Mouse (Mus musculus) urinary bladder, postnatal 10 days (tissue): Measurements from ENCODE around the gene Ptprd.

Experiments used
- DNase-seq: peaks from one replicate; pipeline ENCODE4 v3.0.0; 2022; ENCODE audit warnings: low spot score

The Ptprd gene

DNA sequence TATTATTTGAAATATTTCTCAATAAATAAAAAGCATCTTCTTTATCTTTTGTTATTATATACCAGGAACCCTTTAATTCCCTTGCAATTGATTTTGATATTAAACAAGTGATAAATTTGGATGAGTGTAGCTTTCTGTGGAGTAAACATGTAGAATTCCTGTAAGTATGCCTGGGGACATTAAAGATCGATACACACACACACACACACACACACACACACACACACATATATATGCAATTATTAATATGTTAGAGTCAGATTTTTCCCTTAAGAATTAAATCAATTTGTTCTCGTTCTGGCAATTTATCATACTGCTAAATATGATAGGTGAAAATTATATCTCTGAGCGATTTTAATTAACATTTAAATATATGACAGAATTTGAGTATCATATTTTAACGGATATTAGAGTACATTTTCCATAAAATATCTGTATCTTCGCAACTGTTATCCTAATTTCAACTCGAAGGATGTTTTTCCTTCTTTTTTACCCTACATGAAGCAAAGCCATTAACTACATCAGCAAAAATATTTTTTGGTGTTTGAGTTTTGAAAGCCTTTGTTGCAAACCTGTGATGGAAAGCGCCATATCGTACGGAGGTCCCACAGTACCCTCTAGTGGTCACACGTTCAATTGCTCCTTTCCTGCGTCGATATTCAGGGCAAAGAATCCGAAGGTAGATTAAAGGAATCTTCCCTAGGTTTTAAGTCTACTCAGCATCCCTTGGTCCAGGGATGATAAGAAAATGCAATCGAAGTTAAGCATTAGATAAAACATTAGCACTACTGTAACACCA, 653.2 kb downstream of the Ptprd start:
- DNase-seq = peak; percentile 9

DNA sequence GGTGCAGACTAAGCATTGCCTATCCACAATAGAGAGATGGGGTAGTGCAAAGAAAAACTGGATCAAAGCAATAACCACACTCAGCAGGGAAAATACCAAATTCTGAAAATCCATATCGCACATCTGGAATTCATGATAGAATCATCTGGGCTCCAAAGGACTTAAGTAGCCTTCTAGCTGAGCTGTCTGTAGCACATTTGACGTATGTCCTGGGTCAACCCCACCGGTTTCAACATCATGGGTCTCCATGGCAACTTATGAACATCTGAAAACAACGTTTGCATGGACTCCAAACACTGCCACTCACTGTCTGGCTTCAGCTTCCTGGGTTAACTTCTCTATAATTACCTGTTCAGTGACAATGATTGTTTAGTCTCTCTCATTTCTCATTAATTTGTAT, 655.9 kb downstream of the Ptprd start:
- no peak for DNase-seq

DNA sequence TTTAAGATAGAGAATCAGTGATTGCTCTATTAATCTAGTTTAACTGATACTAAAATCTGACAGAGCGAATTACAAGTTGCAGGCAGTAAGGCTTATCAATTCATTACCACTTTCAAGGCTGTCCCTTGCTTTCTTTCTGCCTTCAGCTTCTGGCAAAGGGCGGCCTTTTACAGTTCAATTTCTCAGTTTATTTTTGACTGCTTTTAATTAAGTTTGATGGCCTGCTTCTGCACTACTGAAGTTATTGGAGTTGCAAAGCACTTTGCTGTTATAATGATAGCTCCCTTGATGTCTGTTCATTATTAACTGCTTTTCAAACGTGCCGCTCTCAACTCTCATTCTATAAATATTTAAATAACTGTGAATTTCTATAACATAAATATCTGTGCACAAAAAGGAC, 673.9 kb downstream of the Ptprd start:
- no peak for DNase-seq

DNA sequence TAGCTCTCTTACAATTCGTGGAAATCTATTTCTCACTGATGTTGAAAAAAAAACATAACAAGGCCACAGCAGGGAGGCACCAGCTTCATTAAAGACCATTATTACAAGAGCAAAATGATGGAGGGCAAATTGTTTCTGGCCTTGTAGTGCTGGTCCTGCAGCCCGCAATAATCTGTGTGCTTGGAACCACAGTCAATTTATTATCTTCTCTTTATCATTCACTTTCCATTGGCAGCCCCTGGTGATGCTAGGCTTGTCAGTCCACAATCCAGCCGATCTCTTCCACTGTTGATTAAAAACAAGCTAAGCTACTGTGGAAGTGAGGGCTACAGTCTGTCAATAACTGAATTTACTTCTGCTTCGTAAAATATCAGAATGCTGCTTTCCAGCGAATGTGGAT, 674.4 kb downstream of the Ptprd start:
- DNase-seq = no peak

DNA sequence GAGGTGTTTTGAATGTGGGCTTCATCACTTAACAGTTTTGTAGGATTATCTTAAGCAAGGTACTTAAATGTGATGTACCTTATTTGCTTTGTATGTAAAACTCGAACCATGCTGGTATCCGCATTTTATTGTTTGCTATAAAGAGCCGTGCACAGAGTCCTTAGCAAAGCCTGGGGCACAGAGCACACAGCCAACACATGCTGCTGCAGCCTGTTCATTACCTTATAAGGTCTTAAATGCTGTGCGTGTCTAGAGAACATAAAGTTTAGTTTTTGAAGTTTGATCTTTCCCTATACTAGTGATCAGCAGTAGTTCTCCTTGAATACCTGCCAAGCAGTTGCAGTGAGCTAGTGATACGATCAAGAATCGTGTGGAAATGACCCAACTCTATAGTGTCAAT, 676.2 kb downstream of the Ptprd start:
- DNase-seq = no peak

DNA sequence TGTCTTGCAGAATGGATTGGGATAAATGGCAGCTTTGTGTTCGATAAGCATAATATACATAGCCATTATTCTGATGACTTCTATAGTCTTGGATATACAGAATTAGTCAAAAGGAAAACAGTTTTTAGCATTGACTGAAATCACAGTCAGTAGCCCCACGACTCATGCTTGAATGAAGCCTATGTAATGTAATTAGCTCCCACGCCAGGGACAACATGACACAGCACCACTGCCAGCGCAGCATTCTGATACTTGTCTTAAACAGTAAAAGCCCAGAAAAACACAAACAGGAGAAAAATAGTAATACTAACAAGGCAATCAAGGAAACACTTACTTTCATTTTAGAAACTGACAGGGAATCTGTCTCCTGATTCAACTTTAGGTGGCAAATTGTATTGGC, 677.2 kb downstream of the Ptprd start:
- no peak for DNase-seq

DNA sequence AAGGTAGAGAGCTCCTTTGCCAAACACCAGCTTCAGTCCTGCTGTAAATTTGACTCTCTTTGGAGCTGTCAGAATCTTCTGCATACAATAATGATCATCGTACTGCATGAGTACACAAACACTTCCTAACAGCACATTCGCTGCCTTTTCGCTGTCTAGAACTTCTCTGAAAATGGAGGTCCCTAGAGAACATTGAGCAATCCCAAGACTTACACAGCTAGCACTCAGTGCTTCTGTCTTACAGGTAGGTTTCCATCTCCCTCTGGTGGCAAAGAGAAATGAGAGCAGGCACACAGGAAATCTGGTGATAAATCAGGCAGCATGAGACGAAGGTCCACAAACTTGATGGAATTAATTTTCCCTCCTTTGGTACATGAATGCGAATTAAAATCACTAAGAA, 692.6 kb downstream of the Ptprd start:
- no peak for DNase-seq

DNA sequence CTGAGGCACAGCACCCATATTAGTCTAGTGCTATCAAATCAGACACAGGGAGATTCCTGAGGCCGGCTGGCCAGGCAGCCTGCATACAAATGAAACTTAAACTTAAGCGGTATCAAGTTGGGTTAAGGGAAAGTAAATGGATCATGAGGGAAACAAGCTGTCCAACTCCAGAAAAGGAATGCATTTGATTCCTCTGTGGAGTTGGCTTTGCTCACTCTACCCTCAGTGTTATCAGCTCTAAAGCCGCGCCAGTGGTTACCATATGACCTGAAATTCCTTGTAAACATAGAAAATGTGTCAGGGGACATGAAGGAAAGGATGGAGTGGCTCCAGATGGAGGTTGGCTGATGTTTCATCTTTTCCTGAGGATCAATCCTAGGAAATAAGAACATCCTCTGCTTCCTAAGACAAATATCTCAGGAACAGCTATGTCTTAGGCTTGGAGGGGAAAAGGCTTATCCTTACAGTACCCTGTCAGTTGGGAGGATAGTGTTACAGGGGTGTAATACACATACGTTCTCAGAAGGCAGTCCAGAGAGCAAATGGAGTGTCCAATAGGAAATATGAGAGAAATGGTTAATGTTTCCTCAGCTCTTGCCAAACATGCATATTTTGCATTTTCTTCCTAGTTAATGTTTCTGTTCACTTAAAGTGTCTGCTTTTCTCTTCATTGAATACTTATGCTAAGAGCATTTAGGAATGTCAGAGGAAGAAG, 697.7 kb downstream of the Ptprd start:
- DNase-seq = no peak

DNA sequence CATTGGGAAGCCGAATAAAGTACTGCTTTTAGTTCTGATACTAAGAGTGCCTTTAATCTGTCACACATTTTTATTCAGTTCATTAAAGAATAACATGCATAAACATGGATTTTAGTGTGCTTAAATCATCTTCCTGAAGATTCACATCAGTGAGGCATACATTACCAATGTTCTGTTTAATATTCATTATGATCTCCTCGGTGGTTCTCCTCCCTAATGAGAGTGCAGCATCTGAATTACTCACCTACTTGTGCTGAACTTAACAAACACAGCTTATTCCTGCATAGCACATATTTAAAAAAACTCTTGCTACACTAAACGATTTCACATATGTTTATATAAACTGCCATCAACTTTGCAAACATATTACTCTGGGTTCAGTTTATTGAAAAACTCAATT, 698.7 kb downstream of the Ptprd start:
- DNase-seq = no peak

DNA sequence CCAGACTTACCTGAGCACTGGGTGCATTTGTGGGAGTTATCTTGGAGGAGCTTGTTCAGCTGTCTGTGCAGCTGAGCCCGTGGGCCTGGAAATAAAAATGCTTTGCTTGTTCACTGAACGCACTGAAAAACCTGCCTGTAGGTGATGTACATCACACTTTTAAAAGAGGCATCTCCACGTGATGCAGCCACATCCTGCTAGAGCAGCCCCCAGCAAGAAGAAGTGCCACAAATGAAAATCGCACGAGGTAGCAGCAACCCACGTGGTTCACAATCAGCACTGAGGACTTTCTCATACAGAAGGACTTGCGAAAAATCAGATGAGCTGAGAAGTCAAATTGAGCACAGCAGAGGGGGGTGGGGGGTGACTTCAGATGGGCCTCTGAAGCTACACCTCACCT, 757.7 kb downstream of the Ptprd start:
- DNase-seq = no peak

DNA sequence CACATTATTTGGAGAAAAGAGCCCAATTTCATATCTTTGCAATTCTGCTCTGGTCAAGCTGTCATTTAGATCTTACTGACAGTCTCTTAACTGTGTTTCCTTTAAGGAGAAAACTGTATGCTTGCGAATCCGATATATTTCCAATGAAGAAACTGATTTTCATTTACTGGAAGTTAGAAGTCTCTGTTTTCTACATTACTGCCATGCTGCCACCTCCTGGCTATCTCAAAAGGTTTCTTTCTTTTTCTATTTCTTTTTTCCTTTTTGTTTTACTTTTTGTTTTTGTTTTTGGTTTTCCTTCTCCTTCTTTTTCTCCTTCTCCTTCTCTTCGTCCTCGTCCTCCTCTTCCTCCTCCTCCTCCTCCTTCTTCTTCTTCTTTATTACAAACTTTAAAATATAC, 812.6 kb downstream of the Ptprd start:
- no peak for DNase-seq

DNA sequence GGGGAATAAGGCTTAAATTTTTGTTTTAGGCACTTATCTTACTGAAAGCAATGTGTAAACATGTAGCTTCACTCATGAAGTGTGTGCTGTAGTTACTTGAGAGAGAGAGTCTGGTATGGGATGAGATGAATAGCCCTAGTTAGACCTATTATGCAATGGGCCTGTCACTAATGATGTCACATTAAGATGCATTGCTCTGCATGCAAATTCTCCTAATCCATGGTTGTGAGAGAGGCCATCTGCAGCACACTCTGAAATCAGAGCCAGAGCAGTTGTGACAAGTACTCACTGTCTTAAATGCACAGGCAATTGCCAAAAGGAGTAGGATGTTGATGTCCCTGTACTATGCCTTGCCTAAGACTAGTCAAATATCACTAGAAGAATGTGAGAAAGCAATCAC, 850.0 kb downstream of the Ptprd start:
- DNase-seq = no peak

DNA sequence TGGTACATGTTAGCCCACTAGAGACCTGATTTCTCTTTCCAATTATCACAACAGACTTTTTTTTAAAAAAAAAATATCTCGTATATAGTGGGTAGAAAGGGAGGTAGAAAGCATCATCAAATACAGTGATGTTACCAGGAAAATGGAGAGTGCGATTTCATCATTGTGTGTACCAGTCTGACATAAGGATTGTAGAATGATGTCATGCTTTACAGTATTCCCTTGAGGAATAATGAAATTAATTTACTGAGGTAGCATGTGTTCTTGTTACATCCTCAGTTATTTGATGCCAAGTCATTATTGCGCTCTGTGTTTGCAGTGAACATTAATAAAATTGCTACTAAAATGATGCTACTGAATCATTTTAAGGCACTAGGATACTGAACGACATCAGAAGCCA, 884.6 kb downstream of the Ptprd start:
- DNase-seq = no peak

DNA sequence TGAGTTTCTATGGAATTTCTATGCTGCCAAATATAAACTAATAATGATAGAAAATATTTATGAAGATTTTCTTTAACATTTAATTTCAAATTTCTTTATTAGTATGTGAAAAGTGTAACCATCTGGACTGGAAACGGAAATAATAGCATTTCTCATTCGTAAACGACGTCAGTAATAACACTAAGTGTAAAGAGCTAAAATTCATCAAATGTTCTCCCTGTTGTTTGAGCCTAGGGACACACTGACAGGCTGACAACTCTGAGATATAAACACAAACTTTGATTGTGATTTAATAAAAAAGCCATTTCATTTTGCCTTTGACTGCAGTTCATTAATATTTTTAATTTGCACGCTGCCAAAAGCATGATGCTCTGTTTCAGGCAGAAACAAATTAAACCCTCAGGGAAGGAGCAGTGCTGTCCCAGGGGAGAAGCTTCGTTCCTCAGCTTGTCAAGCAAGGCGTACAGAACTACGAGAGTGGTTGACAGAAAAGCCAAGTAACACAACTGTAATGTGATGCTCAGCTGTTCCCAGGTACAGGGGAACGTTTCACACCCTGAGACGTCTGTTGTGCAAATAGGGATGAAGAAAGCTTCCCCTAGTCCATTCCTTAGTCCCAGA, 894.6 kb downstream of the Ptprd start:
- DNase-seq = no peak

DNA sequence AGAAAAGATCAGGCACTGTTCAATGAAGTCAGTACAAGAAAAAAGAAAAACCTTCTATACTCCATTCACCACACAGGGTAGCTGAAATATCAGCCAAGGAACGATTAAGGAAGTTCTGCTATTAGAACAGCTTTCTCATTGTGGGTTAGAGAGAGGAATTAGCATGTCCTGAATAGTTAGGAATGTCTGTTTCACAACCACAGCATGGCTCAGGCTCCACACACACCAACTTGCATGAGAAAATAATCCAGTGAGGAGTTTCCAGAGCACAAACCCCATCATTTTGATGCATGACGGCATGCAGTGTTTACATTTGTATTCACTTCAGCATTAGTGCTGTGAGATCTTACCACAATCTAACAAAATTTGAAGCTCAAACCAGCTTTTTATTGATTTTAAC, 895.1 kb downstream of the Ptprd start:
- no peak for DNase-seq

DNA sequence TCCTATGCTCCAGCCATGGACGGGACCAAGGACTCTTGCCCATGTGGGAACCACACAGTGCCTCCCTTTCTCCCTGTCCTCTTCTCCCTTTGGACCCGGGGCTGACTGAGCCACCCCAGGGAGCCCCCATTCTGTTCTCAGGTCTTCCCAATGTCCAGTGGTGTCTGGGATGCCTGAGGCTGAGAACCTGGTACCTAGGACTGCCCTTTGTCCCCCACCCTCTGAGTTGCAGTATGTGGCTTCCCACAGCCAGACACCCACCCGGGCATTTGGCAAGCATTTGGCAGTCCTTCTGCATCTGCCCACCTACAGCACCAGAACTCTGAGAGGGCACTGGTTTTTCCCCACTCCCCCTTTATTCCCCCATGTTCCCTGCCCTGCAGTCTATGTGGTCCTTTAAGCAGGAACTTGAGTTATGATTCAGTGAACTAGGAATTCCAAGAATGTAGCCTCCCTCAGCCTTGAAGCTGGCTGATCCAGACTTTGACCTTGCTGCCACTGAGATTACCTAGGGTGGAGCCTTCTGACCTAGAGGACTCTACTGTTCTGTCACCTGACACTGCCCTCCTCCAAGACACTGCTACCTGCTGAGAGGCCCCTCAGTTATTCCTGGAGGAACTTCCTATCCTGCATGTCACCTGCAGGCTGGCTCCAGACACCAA, 901.5 kb downstream of the Ptprd start:
- DNase-seq = no peak

DNA sequence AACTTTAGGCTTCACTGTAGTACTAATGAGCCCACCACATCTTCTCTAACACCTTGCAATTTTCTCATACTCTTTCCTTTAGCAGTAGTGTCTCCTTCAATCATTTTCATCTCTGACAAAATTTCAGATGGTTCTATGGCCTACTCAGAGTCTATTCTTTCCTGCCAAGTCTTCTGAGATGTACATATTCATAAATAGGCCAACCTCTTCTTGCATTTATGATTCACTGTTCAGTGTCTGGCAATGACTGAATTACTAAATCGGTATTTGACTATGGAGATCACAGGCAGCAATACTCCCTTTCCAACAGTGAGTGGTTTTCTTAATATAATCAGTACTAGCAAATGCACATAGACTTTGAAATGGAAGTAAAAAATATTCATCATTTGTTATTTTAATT, 928.3 kb downstream of the Ptprd start:
- no peak for DNase-seq

DNA sequence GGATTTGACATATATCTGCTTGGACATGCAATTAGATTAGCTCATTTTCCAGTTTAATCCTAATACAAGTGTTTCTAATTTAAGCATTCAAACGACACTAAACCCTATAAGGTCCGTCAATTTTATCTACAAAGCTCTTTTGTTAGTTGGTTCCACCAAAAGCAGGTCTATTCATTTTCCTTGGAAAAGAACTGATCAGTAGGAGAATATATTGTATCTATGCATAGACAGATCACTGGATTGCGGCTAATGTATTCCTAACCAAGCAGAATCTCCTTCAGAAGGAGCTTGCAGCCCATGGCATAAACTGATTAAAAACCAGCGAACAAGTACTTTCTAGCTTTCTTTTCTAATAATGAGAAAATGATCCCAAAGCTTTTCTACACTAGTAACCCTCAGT, 933.8 kb downstream of the Ptprd start:
- no peak for DNase-seq

DNA sequence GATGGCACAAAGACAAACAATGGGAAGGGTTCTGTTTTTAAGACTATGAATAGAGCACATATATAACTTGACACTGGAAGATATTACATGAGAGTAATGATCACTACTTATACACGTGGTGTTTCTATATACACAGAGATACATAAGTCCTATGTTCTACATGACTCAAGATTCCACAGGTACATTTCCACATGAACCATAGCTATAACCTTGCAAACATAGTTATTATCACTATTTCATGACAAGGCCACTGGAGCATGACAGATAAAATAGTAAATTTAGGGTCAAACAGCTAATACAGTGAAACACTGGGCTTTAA, 951.8 kb downstream of the Ptprd start:
- no peak for DNase-seq

DNA sequence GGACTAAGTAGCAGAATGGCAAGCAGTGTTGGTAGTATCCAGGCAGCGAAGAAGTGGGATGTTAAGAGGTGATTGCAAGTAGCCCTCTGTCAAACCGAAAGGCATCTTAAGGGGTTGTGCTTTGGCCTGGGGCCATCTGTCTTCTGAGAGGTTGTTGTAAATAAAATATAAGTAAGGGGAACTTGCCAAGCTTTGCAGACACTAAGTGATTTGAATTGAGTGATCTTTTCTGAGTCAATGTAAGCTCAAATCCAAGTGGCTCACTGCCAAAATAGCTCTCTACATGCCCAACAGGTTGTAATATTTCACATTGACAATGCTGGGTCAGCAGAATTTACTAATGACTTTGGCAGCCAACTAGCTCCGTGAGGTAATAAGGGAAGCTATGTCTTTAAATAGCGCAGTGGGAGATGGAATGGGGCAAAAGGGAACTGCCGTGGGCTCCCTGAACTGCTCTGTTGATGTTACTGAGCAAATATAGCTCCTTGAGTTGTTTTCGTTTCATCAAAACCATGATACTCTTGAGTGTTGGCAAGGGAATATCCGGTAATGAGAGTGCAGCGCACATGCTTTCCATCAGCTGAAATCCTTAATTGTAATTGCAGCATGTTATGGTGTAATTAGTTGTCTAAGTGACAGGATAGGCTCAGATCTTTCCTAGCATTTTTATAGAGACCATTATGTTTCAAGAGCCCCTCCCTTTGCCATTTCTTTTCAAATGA, 952.4 kb downstream of the Ptprd start:
- DNase-seq = no peak

DNA sequence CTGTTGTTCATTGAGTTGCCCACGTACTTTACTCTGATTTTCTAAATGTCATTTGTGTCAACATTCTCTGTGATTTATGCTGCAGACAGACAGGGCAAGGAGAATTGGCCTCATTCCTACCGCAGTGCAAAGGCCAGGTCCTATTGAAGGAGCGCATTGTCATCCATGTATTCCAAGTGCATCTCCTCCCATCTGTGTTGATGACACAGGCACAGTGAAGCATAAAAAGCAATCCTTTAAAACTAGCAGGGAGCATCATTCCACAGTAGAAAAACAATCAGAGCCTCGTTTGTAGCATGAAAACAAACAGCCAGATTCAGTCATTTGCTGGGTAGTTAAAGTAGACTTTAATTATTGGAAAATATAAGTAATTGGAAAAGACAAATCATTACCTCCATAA, 960.6 kb downstream of the Ptprd start:
- DNase-seq = no peak

DNA sequence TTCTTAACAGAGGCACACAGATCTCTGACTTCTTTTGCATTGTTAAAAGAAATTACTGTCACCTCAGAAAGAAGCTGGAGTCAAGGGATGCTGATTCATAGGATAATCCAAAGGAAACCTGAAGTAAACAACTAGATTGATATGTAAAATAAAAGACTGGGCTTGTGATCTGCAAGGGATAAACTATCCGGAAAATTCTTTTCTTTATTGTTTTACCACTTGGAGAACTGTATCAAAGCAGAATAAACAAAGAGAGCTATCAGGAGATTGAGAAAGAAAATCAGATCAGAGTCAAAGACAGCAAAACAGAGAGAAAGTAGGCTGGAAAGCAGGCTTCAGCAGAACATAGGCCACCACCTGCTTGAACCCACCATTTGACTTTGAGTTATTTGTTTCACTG, 962.0 kb downstream of the Ptprd start:
- DNase-seq = no peak
